Mouse (Mus musculus) thymus, adult 2 months (tissue): ENCODE measurements around the gene Golga2. TPM values are rescaled to one million over a fixed set of nuclear protein-coding genes. Genes with fewer than 3 reads are reported as not detected.

ENCODE experiments used
- DNase-seq: peaks from one replicate; pipeline ENCODE4 v3.0.0; 2021
- H3K27ac ChIP-seq: fragments of 200-500 bp; 2 replicates; pipeline ENCODE4 v1.5.1; 2012; ENCODE audit warnings: low read length, control low read depth; ENCODE audit not compliant: control insufficient read depth, insufficient read depth
- H3K27me3 ChIP-seq: fragments of 200-500 bp; 2 replicates; pipeline ENCODE4 v1.6.1; 2012; ENCODE audit warnings: mild to moderate bottlenecking, low read length, moderate library complexity, mixed read lengths; ENCODE audit not compliant: control insufficient read depth, insufficient read depth
- H3K36me3 ChIP-seq: fragments of 200-500 bp; 2 replicates; pipeline ENCODE4 v1.6.1; 2012; ENCODE audit warnings: mild to moderate bottlenecking, low read length, moderate library complexity; ENCODE audit not compliant: control insufficient read depth, insufficient read depth
- H3K4me1 ChIP-seq: fragments of 200-500 bp; replicated peaks from 2 replicates; pipeline ENCODE4 v1.6.1; 2012; ENCODE audit warnings: low read length; ENCODE audit not compliant: control insufficient read depth, insufficient read depth
- H3K4me3 ChIP-seq: fragments of 200-500 bp; 2 replicates; pipeline ENCODE4 v1.5.1; 2012; ENCODE audit warnings: mild to moderate bottlenecking, low read length, control low read depth, moderate library complexity; ENCODE audit not compliant: control insufficient read depth, insufficient read depth
- CTCF ChIP-seq: fragments of 200-500 bp; IDR thresholded peaks from 2 replicates; pipeline ENCODE4 v1.5.1; 2012; ENCODE audit warnings: mild to moderate bottlenecking, control low read depth, low read length, moderate library complexity, borderline replicate concordance; ENCODE audit not compliant: control insufficient read depth, poor library complexity, insufficient read depth; ENCODE audit errors: extremely low read depth
- POLR2A ChIP-seq: fragments of 200-500 bp; IDR thresholded peaks from 2 replicates; pipeline ENCODE4 v1.6.1; 2012; ENCODE audit warnings: mild to moderate bottlenecking, low read length, control low read depth, moderate library complexity; ENCODE audit not compliant: control insufficient read depth, poor library complexity, insufficient read depth; ENCODE audit errors: extremely low read depth
- WGBS: fragments of 180-500 bp; shearing (Covaris S2); methylation state at CpG from one replicate; pipeline ENCODE4 v1.1.7; 2018; 5-methylcytosine and 5-hydroxymethylcytosine counted together
- polyA plus RNA-seq: library from polyadenylated mRNA; depleted of rRNA; stranded (reverse); fragments of >200 nt; gene quantifications from 2 replicates; pipeline ENCODE4 v1.2.3, GENCODE M21; 2012

The Golga2 gene
- polyA plus RNA-seq, 1 experiment = 36.6 TPM

DNA sequence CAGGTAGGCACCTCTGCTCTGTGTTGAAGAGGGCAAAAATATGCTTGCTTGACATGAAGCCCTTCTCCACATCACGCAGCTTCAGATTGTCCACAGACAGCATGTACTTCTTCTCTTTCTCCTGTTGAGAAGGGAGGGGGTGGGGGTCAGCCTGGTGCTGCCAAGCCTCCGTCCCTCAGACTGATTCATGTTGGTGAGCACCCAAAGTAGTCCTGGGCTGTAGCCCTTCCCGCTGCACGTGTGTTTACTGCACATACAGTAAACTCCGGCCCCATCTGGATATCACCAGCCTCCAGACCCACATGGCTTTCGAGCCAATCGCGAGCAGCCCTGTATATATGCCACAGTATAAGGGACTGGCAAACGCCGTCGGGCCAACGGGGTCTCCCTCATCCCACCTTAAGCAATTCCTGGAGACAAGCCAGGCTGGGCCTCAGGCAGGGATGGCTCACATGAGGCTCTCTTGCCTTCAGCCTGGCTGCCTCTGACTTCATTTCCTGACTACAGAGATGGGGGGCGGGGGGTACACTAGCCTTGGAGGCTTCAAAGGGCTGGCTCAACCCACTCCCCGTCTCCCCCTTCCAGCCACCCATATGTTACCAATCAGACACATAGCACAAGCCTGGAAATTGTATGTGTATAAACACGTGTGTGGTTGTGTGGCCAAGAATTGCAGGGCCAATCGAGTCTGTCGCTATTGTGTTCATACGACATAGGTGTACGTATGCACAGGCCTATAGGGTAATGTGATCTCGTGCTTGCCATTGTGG, 29.9 kb downstream of the Golga2 start:
- no peak for DNase-seq
- Histone ChIP-seq H3K27ac (no peak overlapping the region), H3K4me3 (no peak overlapping the region), H3K27me3 (peaks cover 8% of the 10 kb centered on the region; the same call in 1 of the 2 replicates), H3K36me3 (no peaks in the 10 kb centered on the region), H3K4me1 (peaks cover 4% of the 10 kb centered on the region; the same call in 1 of the 2 replicates)
- WGBS = 78% methylated on average over 20 of the region's 20 CpGs
- no peak for TF ChIP-seq POLR2A
- no peak for TF ChIP-seq CTCF

DNA sequence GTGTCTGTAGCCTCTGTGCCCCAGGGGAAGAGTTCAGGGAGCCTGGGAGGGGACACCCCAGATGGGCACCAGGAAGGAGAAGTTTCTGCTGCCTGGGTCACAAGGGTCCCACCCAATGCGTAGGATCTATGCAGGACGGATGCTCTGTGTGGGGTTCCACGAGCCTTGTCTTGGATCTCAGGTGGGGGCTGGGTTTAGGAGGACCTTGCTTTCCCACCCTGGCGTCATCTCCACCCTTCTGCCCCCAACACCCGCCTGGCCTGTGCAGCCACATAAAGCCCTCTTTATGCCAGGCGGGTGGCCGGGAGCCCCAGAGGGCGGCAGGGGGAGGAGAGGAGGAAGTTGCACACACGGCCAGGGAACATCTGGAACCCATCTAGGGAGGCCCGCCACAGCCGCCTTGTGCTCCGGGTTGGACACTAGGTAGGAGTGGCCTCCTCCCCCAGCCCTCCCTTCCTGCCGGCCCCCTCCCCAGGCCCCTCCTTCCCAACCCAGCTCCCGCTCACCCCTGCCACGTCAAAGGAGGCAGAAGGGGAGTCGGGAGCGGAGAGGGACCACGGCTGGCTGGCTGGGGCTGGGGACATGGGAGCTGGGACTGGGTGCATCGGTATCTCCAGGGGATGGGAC, 30.7 kb downstream of the Golga2 start:
- 12% methylated on average over 19 of the region's 19 CpGs for WGBS
- no peak for DNase-seq
- no peak for TF ChIP-seq CTCF
- TF ChIP-seq POLR2A = no peak
- H3K27ac ChIP-seq = no peak overlapping the region
- H3K4me3 ChIP-seq = no peak overlapping the region
- no peaks in the 10 kb centered on the region for H3K4me1 ChIP-seq
- no peaks in the 10 kb centered on the region for H3K36me3 ChIP-seq
- H3K27me3 ChIP-seq = peaks cover 4% of the 10 kb centered on the region; the same call in 1 of the 2 replicates

DNA sequence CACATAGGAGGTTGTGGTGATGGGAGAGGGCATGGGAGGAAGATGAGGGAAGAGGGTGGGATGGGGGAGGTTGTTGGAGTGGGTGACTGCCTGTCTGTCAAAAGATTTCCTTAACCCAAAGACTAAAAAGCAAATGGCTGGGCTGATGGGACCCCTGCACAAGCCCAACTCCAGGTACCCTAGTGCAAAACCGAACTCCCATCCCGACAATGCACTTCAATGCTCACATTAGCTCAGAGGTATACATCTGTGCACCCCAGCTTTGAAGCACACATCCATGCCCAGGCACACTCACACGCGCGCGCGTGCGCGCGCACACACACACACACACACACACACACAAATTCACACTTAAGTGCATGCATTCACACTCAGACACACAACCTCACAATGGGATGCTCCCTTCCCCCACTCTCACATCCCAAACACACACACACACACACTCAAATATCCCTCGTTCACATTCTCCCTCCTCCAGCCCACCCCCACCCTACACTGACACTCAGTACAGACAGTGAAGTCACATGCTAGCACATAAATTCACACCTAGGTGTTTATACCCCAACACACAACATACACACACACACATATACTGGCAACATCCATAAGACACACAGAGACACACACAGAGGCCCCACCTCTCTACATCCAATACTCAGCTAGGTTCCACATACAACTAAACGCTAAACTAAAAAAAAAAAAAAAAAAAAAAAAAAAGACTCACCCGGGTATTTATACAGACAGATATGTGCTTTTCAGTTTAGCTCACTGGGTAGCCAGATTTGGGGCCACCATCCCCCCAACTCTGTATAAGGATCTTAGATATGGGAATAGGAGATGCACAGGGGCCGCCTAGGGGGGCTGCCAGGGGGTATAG, 31.8 kb downstream of the Golga2 start:
- 80% methylated on average over 14 of the region's 14 CpGs for WGBS

DNA sequence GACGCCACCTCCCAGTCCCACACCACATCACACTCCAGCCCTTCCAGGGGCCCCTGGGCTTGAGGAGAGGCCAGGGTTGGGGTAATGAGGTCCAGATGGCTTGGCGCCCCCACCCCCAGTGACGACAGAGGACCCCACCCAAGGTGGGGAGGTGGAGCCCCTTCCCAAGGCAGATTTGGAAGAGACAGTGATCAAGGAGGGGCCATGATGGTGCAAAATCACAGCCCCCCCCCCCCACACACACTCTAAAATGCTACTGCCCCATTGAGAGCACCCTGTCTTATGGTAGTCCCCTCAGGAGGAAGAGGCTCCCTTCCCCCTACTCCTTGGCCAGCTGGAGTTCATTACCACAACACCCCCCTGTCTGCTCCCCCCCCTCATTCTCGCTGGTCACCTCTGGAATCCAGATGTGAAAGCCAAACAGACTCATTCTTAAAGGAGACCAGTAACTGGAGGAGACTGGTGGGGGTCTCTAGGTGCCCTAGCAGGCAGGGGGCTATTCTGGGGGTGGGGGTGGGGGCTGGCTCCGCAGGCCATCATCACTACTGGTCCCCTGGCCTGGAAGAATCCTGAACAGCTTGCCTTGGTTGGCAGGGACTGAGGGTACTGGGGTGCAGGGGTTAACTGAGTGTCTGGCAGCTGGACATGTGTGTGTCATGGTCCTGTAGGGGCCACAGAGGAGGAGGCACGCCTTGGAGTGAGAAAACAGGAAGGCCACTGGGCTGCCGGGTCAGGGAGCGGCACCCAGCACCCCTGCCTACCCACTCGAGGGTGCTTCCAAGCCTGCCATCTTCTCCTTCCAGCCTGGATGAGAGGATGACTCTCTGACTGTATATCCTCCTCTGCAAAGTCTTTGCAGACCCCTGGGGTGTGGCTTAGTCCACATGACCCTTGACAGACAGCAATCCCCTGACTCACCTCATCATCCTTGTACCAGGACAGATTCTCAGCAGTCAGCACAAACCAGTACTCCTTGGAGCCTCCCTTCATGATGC, 32.7 kb downstream of the Golga2 start:
- DNase-seq = no peak
- H3K27ac ChIP-seq = no peak overlapping the region
- no peak overlapping the region for H3K4me3 ChIP-seq
- H3K4me1 ChIP-seq = no peaks in the 10 kb centered on the region
- WGBS = 57% methylated on average over 9 of the region's 9 CpGs
- no peak for TF ChIP-seq POLR2A
- no peak for TF ChIP-seq CTCF
- H3K27me3 ChIP-seq = no peaks in the 10 kb centered on the region; the same call in 1 of the 2 replicates
- no peaks in the 10 kb centered on the region for H3K36me3 ChIP-seq

More for the DNA sequence above, 31.8 kb downstream of the Golga2 start:
- TF ChIP-seq POLR2A = no peak
- no peak for TF ChIP-seq CTCF
- H3K27ac ChIP-seq = no peak overlapping the region
- H3K4me1 ChIP-seq = no peaks in the 10 kb centered on the region
- H3K27me3 ChIP-seq = no peaks in the 10 kb centered on the region; the same call in 1 of the 2 replicates
- no peak overlapping the region for H3K4me3 ChIP-seq
- H3K36me3 ChIP-seq = no peaks in the 10 kb centered on the region
- DNase-seq = no peak

DNA sequence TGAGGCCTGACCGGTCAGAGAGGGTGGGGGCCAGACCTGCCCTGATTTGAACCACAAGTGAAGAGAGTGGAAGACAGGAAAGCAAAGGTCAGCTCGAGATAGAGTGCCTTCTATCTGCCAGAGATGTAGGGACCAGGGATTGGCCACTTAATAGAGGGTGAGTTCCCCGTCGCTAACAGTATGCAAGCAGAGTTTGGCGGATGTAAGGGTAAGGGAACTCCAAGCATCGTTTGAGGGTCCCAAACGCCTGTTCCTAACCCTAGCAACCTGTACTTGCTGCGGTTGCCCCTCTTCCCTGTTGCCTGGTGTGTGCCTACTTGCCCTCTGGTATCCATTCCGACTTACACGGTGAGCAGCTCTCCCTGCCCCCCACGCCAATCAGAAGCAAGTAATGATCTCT, 33.5 kb downstream of the Golga2 start:
- 87% methylated on average over 11 of the region's 11 CpGs for WGBS
- Histone ChIP-seq H3K27me3 (peaks cover 2% of the 10 kb centered on the region; the same call in 1 of the 2 replicates), H3K4me3 (no peak overlapping the region), H3K36me3 (no peaks in the 10 kb centered on the region), H3K4me1 (no peaks in the 10 kb centered on the region), H3K27ac (no peak overlapping the region)
- DNase-seq = no peak
- no peak for TF ChIP-seq CTCF
- no peak for TF ChIP-seq POLR2A
